Mouse (Mus musculus) MEL (cell line): ENCODE results near the gene Lsamp. TPM values are rescaled to one million over a fixed set of nuclear protein-coding genes. Genes with fewer than 3 reads are reported as not detected.

Experiments used
- DNase-seq: peaks from one replicate; pipeline ENCODE4 v3.0.0; 2011; ENCODE audit warnings: low read depth, low spot score
- H3K27ac ChIP-seq: 2 replicates; pipeline ENCODE4 v1.5.1; 2012; ENCODE audit warnings: low read depth, mild to moderate bottlenecking, control low read depth, low read length, moderate library complexity; ENCODE audit not compliant: control insufficient read depth
- H3K27me3 ChIP-seq, 2 experiments: fragments of 150-350 bp in 1 of 2; sonication (generic) in 1 of 2; 2 replicates each; pipeline ENCODE4 v1.6.1; 2012; ENCODE audit warnings: low read length in 2 of 2, mild to moderate bottlenecking in 2 of 2, improper control_type of control experiment in 1 of 2, moderate library complexity in 1 of 2; ENCODE audit not compliant: insufficient read depth in 2 of 2, control insufficient read depth in 1 of 2
- H3K36me3 ChIP-seq, 2 experiments: 2 replicates each; pipeline ENCODE4 v1.6.1; 2012 to 2014; ENCODE audit warnings: low read length in 2 of 2, improper control_type of control experiment in 1 of 2, inconsistent platforms in 1 of 2, mild to moderate bottlenecking in 1 of 2; ENCODE audit not compliant: insufficient read depth in 2 of 2, control insufficient read depth in 1 of 2
- H3K4me1 ChIP-seq, 2 experiments: fragments of 150-350 bp in 1 of 2; sonication (generic) in 1 of 2; 2 replicates each; pipeline ENCODE4 v1.6.1; 2012; ENCODE audit warnings: low read length in 2 of 2, improper control_type of control experiment in 1 of 2, mild to moderate bottlenecking in 1 of 2; ENCODE audit not compliant: insufficient read depth in 2 of 2, control insufficient read depth in 1 of 2
- H3K4me3 ChIP-seq, 2 experiments: fragments of 150-350 bp in 1 of 2; sonication (generic) in 1 of 2; 2 replicates each; pipeline ENCODE4 v1.5.1; 2012; ENCODE audit warnings: low read depth in 2 of 2, low read length in 2 of 2, mild to moderate bottlenecking in 2 of 2, moderate library complexity in 2 of 2, control low read depth in 1 of 2, improper control_type of control experiment in 1 of 2; ENCODE audit not compliant: control insufficient read depth in 1 of 2, insufficient read depth in 1 of 2
- H3K79me2 ChIP-seq: 2 replicates; pipeline ENCODE4 v1.6.1; 2012; ENCODE audit warnings: mild to moderate bottlenecking, low read length, moderate library complexity; ENCODE audit not compliant: control insufficient read depth, poor library complexity, insufficient read depth
- H3K9ac ChIP-seq: 2 replicates; pipeline ENCODE4 v1.6.1; 2012; ENCODE audit warnings: low read depth, mild to moderate bottlenecking, control low read depth, low read length, moderate library complexity; ENCODE audit not compliant: control insufficient read depth, poor library complexity, severe bottlenecking
- H3K9me3 ChIP-seq: fragments of 150-350 bp; sonication (generic); replicated peaks from 2 replicates; pipeline ENCODE4 v1.6.1; 2012; ENCODE audit warnings: mild to moderate bottlenecking, low read length, improper control_type of control experiment, moderate library complexity; ENCODE audit not compliant: insufficient read depth
- BHLHE40 ChIP-seq: IDR thresholded peaks from 2 replicates; pipeline ENCODE4 v1.6.1; 2012; ENCODE audit warnings: low read depth, mild to moderate bottlenecking, inconsistent platforms, low read length, improper control_type of control experiment, borderline replicate concordance
- E2F4 ChIP-seq: IDR thresholded peaks from 2 replicates; pipeline ENCODE4 v1.6.1; 2011; ENCODE audit warnings: low read depth, low read length, improper control_type of control experiment, borderline replicate concordance
- EP300 ChIP-seq, 2 experiments: IDR thresholded peaks; 2 replicates each; pipeline ENCODE4 v1.6.1; 2011; ENCODE audit warnings: improper control_type of control experiment in 2 of 2, low read length in 2 of 2, low read depth in 1 of 2, mild to moderate bottlenecking in 1 of 2
- ETS1 ChIP-seq: IDR thresholded peaks from 2 replicates; pipeline ENCODE4 v1.6.1; 2012; ENCODE audit warnings: low read depth, mild to moderate bottlenecking, inconsistent platforms, low read length, improper control_type of control experiment, moderate library complexity
- GABPA ChIP-seq: IDR thresholded peaks from 2 replicates; pipeline ENCODE4 v1.6.1; 2012; ENCODE audit warnings: low read depth, mild to moderate bottlenecking, inconsistent platforms, low read length, improper control_type of control experiment, moderate library complexity
- GATA1 ChIP-seq: IDR thresholded peaks from 2 replicates; pipeline ENCODE4 v1.6.1; 2011; ENCODE audit warnings: low read depth, low read length, improper control_type of control experiment
- MAFK ChIP-seq: IDR thresholded peaks from 2 replicates; pipeline ENCODE4 v1.6.1; 2011; ENCODE audit warnings: low read depth, mild to moderate bottlenecking, low read length, improper control_type of control experiment, borderline replicate concordance
- MAX ChIP-seq: IDR thresholded peaks from 2 replicates; pipeline ENCODE4 v1.6.1; 2011; ENCODE audit warnings: low read length, improper control_type of control experiment
- MAZ ChIP-seq: IDR thresholded peaks from 2 replicates; pipeline ENCODE4 v1.6.1; 2012; ENCODE audit warnings: low read depth, mild to moderate bottlenecking, inconsistent platforms, low read length, improper control_type of control experiment
- MYC ChIP-seq: IDR thresholded peaks from 2 replicates; pipeline ENCODE4 v1.6.1; 2011; ENCODE audit warnings: low read depth, mild to moderate bottlenecking, low read length, improper control_type of control experiment, moderate library complexity
- NRF1 ChIP-seq: IDR thresholded peaks from 2 replicates; pipeline ENCODE4 v1.6.1; 2014; ENCODE audit warnings: low read depth, mild to moderate bottlenecking, inconsistent platforms, low read length, improper control_type of control experiment, moderate library complexity; ENCODE audit not compliant: poor library complexity, insufficient read depth, severe bottlenecking
- POLR2A ChIP-seq, 2 experiments: IDR thresholded peaks; 2 replicates each; pipeline ENCODE4 v1.6.1; 2011 to 2012; ENCODE audit warnings: low read length in 2 of 2, mild to moderate bottlenecking in 2 of 2, control low read depth in 1 of 2, improper control_type of control experiment in 1 of 2, low read depth in 1 of 2, moderate library complexity in 1 of 2; ENCODE audit not compliant: control insufficient read depth in 1 of 2, insufficient read depth in 1 of 2, poor library complexity in 1 of 2
- RAD21 ChIP-seq: IDR thresholded peaks from 2 replicates; pipeline ENCODE4 v1.6.1; 2011; ENCODE audit warnings: mild to moderate bottlenecking, low read depth, low read length, improper control_type of control experiment
- RCOR1 ChIP-seq: IDR thresholded peaks from 2 replicates; pipeline ENCODE4 v1.6.1; 2012; ENCODE audit warnings: low read depth, mild to moderate bottlenecking, inconsistent platforms, low read length, improper control_type of control experiment
- SMC3 ChIP-seq: IDR thresholded peaks from 2 replicates; pipeline ENCODE4 v1.6.1; 2011; ENCODE audit warnings: low read depth, low read length, improper control_type of control experiment
- TCF12 ChIP-seq: IDR thresholded peaks from 2 replicates; pipeline ENCODE4 v1.6.1; 2014; ENCODE audit warnings: low read depth, mild to moderate bottlenecking, inconsistent platforms, low read length, improper control_type of control experiment, moderate library complexity
- ZMIZ1 ChIP-seq: IDR thresholded peaks from 2 replicates; pipeline ENCODE4 v1.6.1; 2012; ENCODE audit warnings: low read depth, mild to moderate bottlenecking, inconsistent platforms, low read length, improper control_type of control experiment, moderate library complexity
- polyA plus RNA-seq, 2 experiments: library from polyadenylated mRNA; stranded (reverse) in 1 of 2; unstranded in 1 of 2; fragments of >175 nt in 1 of 2; fragments of >200 nt in 1 of 2; gene quantifications; 2 replicates each; pipeline versions ENCODE4 v1.2.1 to v1.2.4; 2012; ENCODE audit warnings: low replicate concordance in 2 of 2, low read depth in 1 of 2; ENCODE audit not compliant: insufficient read length in 2 of 2, insufficient read depth in 1 of 2, missing spikeins in 1 of 2
- total RNA-seq: library from RNA; depleted of rRNA; stranded (reverse); fragments of 300-350 nt; gene quantifications from 2 replicates; pipeline ENCODE4 v1.2.3, GENCODE M21; 2012

Gene Lsamp
- total and polyA plus RNA-seq, 3 experiments: 0.42 TPM; not detected in 2

GRCm38 (mm10) chr16:40948013-40948412, 963.9 kb downstream of the Lsamp start:
- TF ChIP-seq POLR2A (IDR thresholded peaks at IDR 0.05; ENCODE audit: control insufficient read depth in 1 of 2, insufficient read depth in 1 of 2, low read depth in 1 of 2, low read length in 2 of 2, poor library complexity in 1 of 2) (no peak), GABPA (no peak), MYC (no peak), MAX (no peak), TCF12 (no peak), SMC3 (no peak), E2F4 (no peak), BHLHE40 (no peak), MAFK (no peak), ZMIZ1 (no peak)
- Histone ChIP-seq H3K9ac (no peak overlapping the region), H3K27me3 (no peaks in the 10 kb centered on the region), H3K36me3 (no peaks in the 10 kb centered on the region), H3K27ac (no peak overlapping the region), H3K79me2 (no peaks in the 10 kb centered on the region), H3K4me3 (no peak overlapping the region), H3K9me3 (no peaks in the 10 kb centered on the region), H3K4me1 (no peaks in the 10 kb centered on the region)
- DNase-seq: no peak

- Histone ChIP-seq H3K27me3 (no peaks in the 10 kb centered on the region), H3K4me1 (peaks cover 0 to 5% of the 10 kb centered on the region in 2 experiments; a peak in 2 of 4 replicates), H3K4me3 (no peak overlapping the region), H3K9ac (no peak overlapping the region), H3K9me3 (no peaks in the 10 kb centered on the region), H3K27ac (no peak overlapping the region), H3K79me2 (no peaks in the 10 kb centered on the region), H3K36me3 (peaks cover 0 to 2% of the 10 kb centered on the region in 2 experiments; a peak in 1 of 4 replicates)
- TF ChIP-seq RAD21 (no peak), RCOR1 (no peak), GATA1 (peak; percentile 56), EP300 (IDR thresholded peaks at IDR 0.05; ENCODE audit: low read depth in 1 of 2, low read length in 2 of 2) (0 out of 4 replicates have a peak, but pooled peaks of 1 of the 2 experiments have one; percentile 16), NRF1 (no peak), MAZ (no peak), ZMIZ1 (no peak), ETS1 (no peak), TCF12 (0 out of 2 replicates have a peak, but pooled peaks have one; percentile 22)
- DNase-seq: no peak
Observed at GRCm38 (mm10) chr16:40959211-40959610, 975.0 kb downstream of the Lsamp start.
